ENCODE assay signal across 8 mouse cellular contexts in genomic region chr13:55099066-55099725, GRCm38 (mm10). TPM values are rescaled to one million over a fixed set of nuclear protein-coding genes. Genes with fewer than 3 reads are reported as not detected.
DNase-seq lines count a peak whose midpoint lies in the region; ATAC-seq lines count a peak whose summit lies in the region.
"Had no signal": no experiment of that assay in that cellular context is flagged by ENCODE, and none has a peak within 500 bp of the region (broad histone marks: within the 10 kb centered on the region; RNA-seq: fewer than 3 reads in every experiment).

No protein-coding gene starts in this region.

- peaks cover 51% of the 10 kb centered on the region for H3K79me2 ChIP-seq in macrophage (ENCODE audit: inconsistent target)

- peak overlapping the region; percentile 74 for H3K4me2 ChIP-seq in heart, embryonic 15.5 days
- H3K4me2 ChIP-seq in stomach, embryonic 14.5 days (replicated peaks; ENCODE audit: low read depth, low read length): peak overlapping the region; percentile 58

- H3K4me3 ChIP-seq in heart, embryonic 15.5 days: peak overlapping the region; percentile 95
- H3K4me3 ChIP-seq in macrophage (ENCODE audit: inconsistent target): peak overlapping the region; percentile 76
- H3K4me3 ChIP-seq in stomach, embryonic 14.5 days (ENCODE audit: low read depth, low read length): peak overlapping the region; percentile 84

- ATAC-seq in common myeloid progenitor, adult 5-6 weeks (replicated peaks; ENCODE audit: low read depth, poor library complexity, severe bottlenecking): peak; percentile 24; the same call in 1 of the 2 replicates
- ATAC-seq in heart, embryonic 15.5 days (replicated peaks; ENCODE audit: insufficient number of reproducible peaks, insufficient read depth, low FRiP score, low read depth): no peak
- no peak for ATAC-seq in stomach, embryonic 14.5 days (ENCODE audit: insufficient number of reproducible peaks, insufficient read depth, low FRiP score, low read depth)

- H3K27ac ChIP-seq in heart, embryonic 15.5 days: peak overlapping the region; percentile 96
- H3K27ac ChIP-seq in macrophage: peak overlapping the region; percentile 24; the same call in 1 of the 2 replicates
- H3K27ac ChIP-seq in stomach, embryonic 14.5 days (ENCODE audit: low read length): peak overlapping the region; percentile 91; the same call in 1 of the 2 replicates

- peak; percentile 79 for DNase-seq in 416B (ENCODE audit: low read depth)
- DNase-seq in CD4-positive, CD25-positive, alpha-beta regulatory T cell, adult 2 months (ENCODE audit: low read depth, low spot score): peak; percentile 76
- peak; percentile 16 to 54 for DNase-seq in kidney, postnatal 25 days

- peak overlapping the region; percentile 97 for H3K9ac ChIP-seq in heart, embryonic 15.5 days
- H3K9ac ChIP-seq in stomach, embryonic 14.5 days (replicated peaks; ENCODE audit: low read depth, low read length): peak overlapping the region; percentile 88

- peaks cover 8% of the 10 kb centered on the region for H3K4me1 ChIP-seq in heart, embryonic 15.5 days (replicated peaks)
- peaks cover 5% of the 10 kb centered on the region; the same call in 1 of the 2 replicates for H3K4me1 ChIP-seq in stomach, embryonic 14.5 days (ENCODE audit: control insufficient read depth, insufficient read depth, low read length)

- H3K36me3 ChIP-seq in heart, embryonic 15.5 days: no peaks in the 10 kb centered on the region
- no peaks in the 10 kb centered on the region for H3K36me3 ChIP-seq in macrophage (ENCODE audit: inconsistent target)
- H3K36me3 ChIP-seq in stomach, embryonic 14.5 days (ENCODE audit: control insufficient read depth, insufficient read depth, low read length): no peaks in the 10 kb centered on the region

- no peaks in the 10 kb centered on the region for H3K27me3 ChIP-seq in heart, embryonic 15.5 days
- no peaks in the 10 kb centered on the region for H3K27me3 ChIP-seq in stomach, embryonic 14.5 days (ENCODE audit: control insufficient read depth, insufficient read depth, low read length)

- WGBS in heart, embryonic 15.5 days: 26% methylated on average over 20 of the region's 20 CpGs
- 13% methylated on average over 20 of the region's 20 CpGs for WGBS in macrophage (ENCODE audit: missing documents)
- 27% methylated on average over 20 of the region's 20 CpGs for WGBS in stomach, embryonic 14.5 days

- no peaks in the 10 kb centered on the region for H3K9me3 ChIP-seq in heart, embryonic 15.5 days (replicated peaks)
- H3K9me3 ChIP-seq in stomach, embryonic 14.5 days (ENCODE audit: control insufficient read depth, low read depth, low read length): no peaks in the 10 kb centered on the region

RNA-seq across cellular contexts. Expression of gene Uimc1, which starts 0.9 kb away (rescaled TPM):
- total RNA-seq in common myeloid progenitor, adult 5-6 weeks (2017): 57.7 and 74.5 TPM in 2 replicates
- 14.9 and 16.4 TPM in 2 replicates for polyA plus RNA-seq in heart, embryonic 15.5 days (2015; fragmentation: Nextera tagmentation; extraction: Ambion mirVana)
- total RNA-seq in macrophage (2018; cell fraction: chromatin; rRNA removed): 100 to 1,000 TPM; 103 to 230 (median 152) TPM
- total RNA-seq in macrophage (2018; cell fraction: cytosol; rRNA removed): 10 to 100 TPM; 16.2 to 28.0 (median 21.6) TPM
- 100 to 1,000 TPM in 6 of 26 experiments, 10 to 100 TPM in 20; 49.0 to 128 (median 81.5) TPM for total RNA-seq in macrophage (2018; cell fraction: nucleus; rRNA removed)
- 21.0 to 56.7 TPM (median 25.2 TPM) in 3 replicates for polyA plus RNA-seq in macrophage (2018)
- polyA plus RNA-seq in stomach, embryonic 14.5 days (2014; fragmentation: Nextera tagmentation; extraction: Ambion mirVana): 29.1 and 29.6 TPM in 2 replicates

RNA-seq across cellular contexts. Expression of gene Zfp346, which starts 5.9 kb away (rescaled TPM):
- 13.2 and 14.7 TPM in 2 replicates for total RNA-seq in common myeloid progenitor, adult 5-6 weeks (2017)
- 16.6 and 21.2 TPM in 2 replicates for polyA plus RNA-seq in heart, embryonic 15.5 days (2015; fragmentation: Nextera tagmentation; extraction: Ambion mirVana)
- 10 to 100 TPM; 12.2 to 91.6 (median 57.2) TPM for total RNA-seq in macrophage (2018; cell fraction: chromatin; rRNA removed)
- total RNA-seq in macrophage (2018; cell fraction: cytosol; rRNA removed): 10 to 100 TPM in 12 of 26 experiments, 1 to 10 TPM in 14; 3.6 to 15.5 (median 9.5) TPM
- 10 to 100 TPM in 24 of 26 experiments, 1 to 10 TPM in 2; 7.8 to 56.8 (median 24.9) TPM for total RNA-seq in macrophage (2018; cell fraction: nucleus; rRNA removed)
- polyA plus RNA-seq in macrophage (2018): 7.5 to 9.8 TPM (median 9.6 TPM) in 3 replicates
- polyA plus RNA-seq in stomach, embryonic 14.5 days (2014; fragmentation: Nextera tagmentation; extraction: Ambion mirVana): 22.7 and 23.1 TPM in 2 replicates

RNA-seq across cellular contexts. Expression of gene Gm17617, which starts 34.2 kb away (rescaled TPM):
- not detected in 2 replicates for total RNA-seq in common myeloid progenitor, adult 5-6 weeks (2017)
- not detected in 2 replicates for polyA plus RNA-seq in heart, embryonic 15.5 days (2015; fragmentation: Nextera tagmentation; extraction: Ambion mirVana)
- total RNA-seq in macrophage (2018; cell fraction: chromatin; rRNA removed): not detected
- not detected for total RNA-seq in macrophage (2018; cell fraction: cytosol; rRNA removed)
- not detected for total RNA-seq in macrophage (2018; cell fraction: nucleus; rRNA removed)
- not detected in 3 replicates for polyA plus RNA-seq in macrophage (2018)
- not detected in 2 replicates for polyA plus RNA-seq in stomach, embryonic 14.5 days (2014; fragmentation: Nextera tagmentation; extraction: Ambion mirVana)
- total RNA-seq: layer of hippocampus, adult 18-20 months had no signal

RNA-seq across cellular contexts. Expression of gene Fgfr4, which starts 53.2 kb away (rescaled TPM):
- total RNA-seq in common myeloid progenitor, adult 5-6 weeks (2017): not detected in 2 replicates
- polyA plus RNA-seq in heart, embryonic 15.5 days (2015; fragmentation: Nextera tagmentation; extraction: Ambion mirVana): 0.72 and 2.0 TPM in 2 replicates
- not detected for total RNA-seq in macrophage (2018; cell fraction: chromatin; rRNA removed)
- total RNA-seq in macrophage (2018; cell fraction: cytosol; rRNA removed): not detected
- total RNA-seq in macrophage (2018; cell fraction: nucleus; rRNA removed): not detected
- not detected in 3 replicates for polyA plus RNA-seq in macrophage (2018)
- 7.3 and 7.8 TPM in 2 replicates for polyA plus RNA-seq in stomach, embryonic 14.5 days (2014; fragmentation: Nextera tagmentation; extraction: Ambion mirVana)

Comparison
In these comparisons a context has a peak if more than half of its experiments do, and no peak if none do; other contexts are left out.
1. H3K27ac ChIP-seq: peak in every context shown above with its lines; median percentile 96 in heart, embryonic 15.5 days; 91 in stomach, embryonic 14.5 days; 24 in macrophage.